Mouse (Mus musculus): ENCODE results near the gene Gpr39.

DNA sequence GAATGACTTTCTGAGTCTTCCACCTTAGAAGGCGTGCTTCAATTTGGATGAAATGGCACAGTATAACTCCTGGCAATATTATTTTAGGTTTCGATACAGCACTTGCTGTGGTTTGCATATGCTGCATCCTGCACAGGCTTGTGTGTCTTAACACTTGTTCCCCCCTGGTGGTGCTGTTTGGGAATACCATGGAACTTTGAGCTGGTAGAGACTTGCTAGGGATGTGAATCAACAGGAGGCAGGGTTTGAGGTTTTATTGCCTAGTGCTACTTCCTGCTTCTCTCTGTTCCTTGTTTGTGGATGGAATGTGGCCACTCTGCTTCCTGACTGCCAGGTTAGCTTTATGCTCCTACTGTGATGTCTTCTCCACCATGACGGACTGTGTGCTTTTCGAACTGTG is 15.9 kb upstream of the Gpr39 start:
- TF ChIP-seq CTCF (IDR thresholded peaks at IDR 0.05 in 2 of 3, conservative IDR thresholded peaks at IDR 0.05 in 1 of 3; ENCODE audit: control insufficient read depth in 1 of 3, insufficient read depth in 1 of 3, low read depth in 2 of 3, low read length in 3 of 3, poor library complexity in 1 of 3, severe bottlenecking in 1 of 3): no peak
- no peak for TF ChIP-seq POLR2A (IDR thresholded peaks at IDR 0.05; ENCODE audit: control insufficient read depth in 1 of 2, insufficient read depth in 1 of 2, low read depth in 1 of 2, low read length in 2 of 2, poor library complexity in 1 of 2)

Data from MEL (cell line).